In the genomic region with DNA sequence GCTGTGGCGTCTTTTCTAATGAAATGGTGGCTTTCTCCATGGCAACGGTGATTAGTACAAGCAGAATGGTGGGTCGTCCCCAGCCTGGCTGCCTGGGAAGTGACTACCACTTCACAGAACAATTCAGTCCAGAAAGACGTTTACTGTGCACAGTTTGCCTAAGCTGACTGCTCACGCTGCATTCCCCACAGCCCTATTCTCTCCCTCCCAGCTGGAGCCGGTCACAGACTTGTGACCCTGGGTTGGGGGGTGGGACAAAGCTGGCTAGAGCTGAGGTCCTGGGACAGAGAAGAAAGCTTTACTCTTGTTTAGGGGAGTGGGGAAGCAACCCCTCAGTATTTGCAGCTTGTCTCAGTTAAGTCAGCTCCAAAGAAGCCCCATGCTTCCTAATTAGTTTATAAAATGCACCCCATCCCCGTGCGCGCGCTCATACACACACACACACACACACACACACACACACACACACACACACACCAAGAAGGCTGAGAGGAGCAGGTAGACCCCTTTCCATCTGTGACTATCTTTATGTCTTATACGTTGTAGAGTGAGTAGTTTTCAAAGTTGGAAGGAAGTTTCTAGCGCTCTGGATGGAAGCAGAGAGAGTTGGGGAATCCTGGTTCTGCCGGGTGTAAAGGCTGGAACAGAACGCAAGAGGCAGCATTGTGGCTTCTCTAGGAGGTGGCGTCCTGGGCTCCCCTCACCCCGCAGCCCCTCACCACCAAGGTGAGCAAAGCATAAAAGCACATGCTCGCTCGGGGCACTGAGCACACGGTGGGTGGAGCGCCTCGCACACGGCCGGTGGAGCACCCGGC, we compare ENCODE assay signal across 9 mouse cellular contexts.
DNase-seq lines count a peak whose midpoint lies in the region; ATAC-seq and TF ChIP-seq lines count a peak whose summit lies in the region.
"Had no signal": no experiment of that assay in that cellular context is flagged by ENCODE, and none has a peak within 500 bp of the region (broad histone marks: within the 10 kb centered on the region; RNA-seq: fewer than 3 reads in every experiment).

No protein-coding gene starts in this region.

- WGBS in embryonic facial prominence, embryonic 15.5 days = 35% methylated on average over 24 of the region's 24 CpGs
- 48% methylated on average over 24 of the region's 24 CpGs for WGBS in intestine, embryonic 15.5 days
- 17% methylated on average over 24 of the region's 24 CpGs for WGBS in neural tube, embryonic 15.5 days
- WGBS in thymus, adult 2 months = 70% methylated on average over 24 of the region's 24 CpGs

- no peaks in the 10 kb centered on the region; the same call in 1 of the 2 replicates for H3K9me3 ChIP-seq in embryonic facial prominence, embryonic 15.5 days (replicated peaks)
- no peaks in the 10 kb centered on the region for H3K9me3 ChIP-seq in intestine, embryonic 15.5 days
- no peaks in the 10 kb centered on the region for H3K9me3 ChIP-seq in neural tube, embryonic 15.5 days (replicated peaks)

- TF ChIP-seq CTCF in thymus, adult 2 months (IDR thresholded peaks at IDR 0.05; ENCODE audit: borderline replicate concordance, control insufficient read depth, extremely low read depth, insufficient read depth, low read length, poor library complexity) = no peak

- H3K36me3 ChIP-seq in embryonic facial prominence, embryonic 15.5 days = no peaks in the 10 kb centered on the region
- no peaks in the 10 kb centered on the region for H3K36me3 ChIP-seq in intestine, embryonic 15.5 days
- no peaks in the 10 kb centered on the region for H3K36me3 ChIP-seq in neural tube, embryonic 15.5 days
- no peaks in the 10 kb centered on the region for H3K36me3 ChIP-seq in thymus, adult 2 months (ENCODE audit: control insufficient read depth, insufficient read depth, low read length)

- H3K27ac ChIP-seq in embryonic facial prominence, embryonic 15.5 days (replicated peaks) = no peak overlapping the region
- no peak overlapping the region for H3K27ac ChIP-seq in intestine, embryonic 15.5 days
- peak overlapping the region; percentile 38 for H3K27ac ChIP-seq in neural tube, embryonic 15.5 days (replicated peaks)
- H3K27ac ChIP-seq in thymus, adult 2 months (ENCODE audit: control insufficient read depth, insufficient read depth, low read length) = no peak overlapping the region

- no peak overlapping the region for H3K9ac ChIP-seq in embryonic facial prominence, embryonic 15.5 days
- no peak overlapping the region for H3K9ac ChIP-seq in intestine, embryonic 15.5 days
- 0 out of 2 replicates have a peak overlapping the region, but pooled peaks have one; percentile 5 for H3K9ac ChIP-seq in neural tube, embryonic 15.5 days (replicated peaks)

- TF ChIP-seq POLR2A in thymus, adult 2 months (IDR thresholded peaks at IDR 0.05; ENCODE audit: control insufficient read depth, extremely low read depth, insufficient read depth, low read length, poor library complexity) = no peak

- H3K4me2 ChIP-seq in embryonic facial prominence, embryonic 15.5 days (replicated peaks) = peak overlapping the region; percentile 36
- H3K4me2 ChIP-seq in intestine, embryonic 15.5 days (replicated peaks) = 0 out of 2 replicates have a peak overlapping the region, but pooled peaks have one; percentile 28
- H3K4me2 ChIP-seq in neural tube, embryonic 15.5 days = peak overlapping the region; percentile 47

- peaks cover 26% of the 10 kb centered on the region for H3K4me1 ChIP-seq in embryonic facial prominence, embryonic 15.5 days
- peaks cover 3% of the 10 kb centered on the region; the same call in 1 of the 2 replicates for H3K4me1 ChIP-seq in intestine, embryonic 15.5 days (replicated peaks)
- peaks cover 35% of the 10 kb centered on the region for H3K4me1 ChIP-seq in neural tube, embryonic 15.5 days
- H3K4me1 ChIP-seq in thymus, adult 2 months (replicated peaks; ENCODE audit: control insufficient read depth, insufficient read depth, low read length) = no peaks in the 10 kb centered on the region

- no peak; the same call in 1 of the 2 replicates for ATAC-seq in embryonic facial prominence, embryonic 15.5 days (ENCODE audit: insufficient number of reproducible peaks, low FRiP score, low TSS enrichment, low read depth)
- ATAC-seq in intestine, embryonic 15.5 days = no peak
- ATAC-seq in neural tube, embryonic 15.5 days (ENCODE audit: low FRiP score) = peak; percentile 80

- no peaks in the 10 kb centered on the region for H3K27me3 ChIP-seq in embryonic facial prominence, embryonic 15.5 days
- H3K27me3 ChIP-seq in intestine, embryonic 15.5 days (replicated peaks) = no peaks in the 10 kb centered on the region
- H3K27me3 ChIP-seq in neural tube, embryonic 15.5 days (replicated peaks) = no peaks in the 10 kb centered on the region
- H3K27me3 ChIP-seq in thymus, adult 2 months (ENCODE audit: control insufficient read depth, insufficient read depth, low read length) = no peaks in the 10 kb centered on the region

- intact Hi-C loops in left cerebral cortex, postnatal 4 days (cut with DNase I) = loop anchor here (10.0 kb wide), 1 partner anchor 54 kb away; no protein-coding TSS in a partner anchor

- H3K4me3 ChIP-seq in embryonic facial prominence, embryonic 15.5 days (replicated peaks) = peak overlapping the region; percentile 19
- no peak overlapping the region for H3K4me3 ChIP-seq in intestine, embryonic 15.5 days (replicated peaks)
- no peak overlapping the region for H3K4me3 ChIP-seq in neural tube, embryonic 15.5 days (replicated peaks)
- H3K4me3 ChIP-seq in thymus, adult 2 months (ENCODE audit: control insufficient read depth, insufficient read depth, low read length) = no peak overlapping the region

- peak; percentile 42 for DNase-seq in left cerebral cortex, postnatal 4 days
- no peak for DNase-seq in left cerebral cortex, adult 9 months (ENCODE audit: low spot score in 2 of 2)
- DNase-seq in frontal cortex, postnatal 14 days (ENCODE audit: low spot score in 2 of 2) = no peak
- DNase-seq in thymus, adult 2 months = no peak
- DNase-seq in adrenal gland, postnatal 10 days = no peak
- DNase-seq: thymus, postnatal 14 days had no signal
